Mouse (Mus musculus): ENCODE results near the gene Tex50. TPM values are rescaled to one million over a fixed set of nuclear protein-coding genes. Genes with fewer than 3 reads are reported as not detected.

Tex50 gene
- total RNA-seq, 4 experiments from 2014 or later = not detected

- no peak for DNase-seq (ENCODE audit: low spot score in 2 of 2)
Observed at GRCm38 (mm10) chr1:161126461-161126860, 32.7 kb downstream of the Tex50 start.

DNA sequence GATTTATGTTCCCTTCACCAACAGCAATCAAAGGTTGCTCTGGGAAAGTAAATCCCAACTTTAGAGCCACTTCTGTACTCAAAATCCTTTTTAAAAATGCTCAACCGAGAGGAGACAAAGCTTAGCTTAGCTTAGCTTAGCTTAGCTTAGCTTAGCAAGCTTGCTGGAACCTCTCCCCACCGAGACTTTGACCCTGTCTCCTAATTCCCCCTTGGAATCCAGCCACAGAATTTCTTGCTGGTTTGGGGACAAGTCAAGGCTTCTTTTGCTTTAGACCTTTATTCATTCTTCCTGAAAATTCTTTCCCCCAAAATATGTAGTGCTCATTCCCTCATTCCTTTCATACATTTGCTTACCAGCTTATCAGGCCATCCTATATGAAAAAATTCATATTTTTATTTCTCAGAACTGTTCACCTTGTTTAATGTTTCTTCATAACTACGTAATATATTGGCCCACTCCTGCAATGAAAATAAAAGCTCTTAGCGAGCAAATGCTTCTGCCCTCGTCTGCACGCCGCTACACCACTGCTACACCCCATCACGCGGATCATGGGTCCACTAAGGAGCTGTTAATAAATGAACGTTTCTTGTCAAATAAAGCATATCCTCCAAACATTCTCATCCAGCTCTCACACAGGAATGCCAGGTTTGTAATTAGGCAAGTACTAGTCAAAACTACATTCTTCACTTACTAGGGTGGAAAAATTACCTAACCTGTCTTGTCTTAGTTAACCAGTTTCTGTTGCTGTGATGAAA, 36.3 kb downstream of the Tex50 start:
- no peak for DNase-seq (ENCODE audit: low spot score in 2 of 2)

DNA sequence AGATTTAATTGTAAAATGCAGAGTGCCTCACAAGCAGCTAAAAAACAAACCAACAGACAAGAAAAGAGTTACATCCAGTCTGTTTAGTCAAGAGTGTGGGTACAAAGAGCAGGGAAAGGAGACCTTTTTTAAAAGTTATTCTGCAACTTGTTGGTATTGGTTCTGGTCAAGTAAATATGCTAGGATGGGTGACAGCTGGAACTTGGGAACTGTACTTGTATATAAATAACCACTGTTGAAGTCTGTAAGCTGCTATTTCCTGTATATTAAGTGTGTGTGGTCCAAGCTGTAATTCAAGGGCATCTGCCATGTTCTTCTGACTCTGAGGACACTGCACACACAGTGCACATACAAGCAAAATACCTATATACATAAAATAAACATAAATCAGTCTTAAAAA, 44.5 kb downstream of the Tex50 start:
- no peak for DNase-seq (ENCODE audit: low spot score in 2 of 2)

DNA sequence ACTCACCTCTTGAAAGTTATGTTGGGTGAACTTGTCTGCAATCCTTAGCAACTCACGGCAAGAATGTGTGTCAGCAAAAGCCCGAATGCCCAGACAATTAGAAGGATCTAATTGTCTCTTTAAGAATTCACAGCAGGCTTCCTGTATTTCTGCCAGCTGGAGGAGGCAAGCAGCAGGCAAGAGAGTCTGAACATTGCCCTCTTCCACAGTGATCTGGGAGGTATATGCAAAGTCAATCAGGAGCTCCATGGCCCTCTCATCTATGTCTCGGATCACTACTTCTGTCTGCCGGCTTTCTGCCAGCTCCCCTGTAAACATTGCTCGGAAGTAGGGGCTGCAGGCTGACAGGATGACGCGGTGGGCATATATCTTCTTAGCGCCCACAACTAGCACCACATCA, 49.9 kb downstream of the Tex50 start:
- no peak for DNase-seq (ENCODE audit: low spot score in 2 of 2)

Other genes starting within 250 kb of the Tex50 start
- 1 to 10 TPM in 1 of 4 experiments, under 1 TPM in 1, not detected in 2; 0.70 to 1.6 TPM for gene Serpinc1, start 180.7 kb downstream of the Tex50 start, total RNA-seq (2022)
- 10 to 100 TPM in 2 of 4 experiments, 1 to 10 TPM in 2; 6.5 to 15.4 (median 9.2) TPM for gene Zbtb37, start 124.5 kb downstream of the Tex50 start, total RNA-seq (2022)
- 10 to 100 TPM; 12.0 to 19.4 (median 15.6) TPM for gene Dars2, start 88.7 kb downstream of the Tex50 start, total RNA-seq (2022)
- under 1 TPM; 0.34 to 0.74 (median 0.41) TPM for gene Cenpl, start 88.6 kb downstream of the Tex50 start, total RNA-seq (2022)
- 10 to 100 TPM in 2 of 4 experiments, 1 to 10 TPM in 2; 7.5 to 10.3 (median 9.1) TPM for gene Klhl20, start 27.8 kb downstream of the Tex50 start, total RNA-seq (2022)
- not detected for gene Ankrd45, start 16.6 kb downstream of the Tex50 start, total RNA-seq (2022)
- 100 to 1,000 TPM; 119 to 142 (median 129) TPM for gene Prdx6, start 91.9 kb upstream of the Tex50 start, total RNA-seq (2022)
- not detected for gene Tnfsf4, start 236.1 kb upstream of the Tex50 start, total RNA-seq (2022)